Mouse (Mus musculus) erythroid progenitor cell, adult 5-6 weeks (primary cell): ENCODE results near the gene Plekha5. TPM values are rescaled to one million over a fixed set of nuclear protein-coding genes. Genes with fewer than 3 reads are reported as not detected.
"Not testable (repeated sequence)": the region's sequence is repeated elsewhere in the genome, so short reads cannot be mapped to it uniquely, and the experiment has no call there.

Experiments
- ATAC-seq: replicated peaks from 2 replicates; pipeline ENCODE4 v1.8.0; 2016; ENCODE audit warnings: moderate number of reproducible peaks, mild to moderate bottlenecking, moderate TSS enrichment, inconsistent platforms; ENCODE audit not compliant: poor library complexity, low FRiP score, severe bottlenecking
- total RNA-seq, 2 experiments: library from RNA; stranded (forward) in 1 of 2; stranded (reverse) in 1 of 2; fragments of 150-400 nt in 1 of 2; fragments of 186-747, 209-891 nt in 1 of 2; gene quantifications; 2 replicates each; pipeline versions ENCODE4 v1.2.3 to v1.2.4; 2015 to 2017; ENCODE audit warnings: low replicate concordance in 2 of 2

Gene Plekha5
- total RNA-seq, 2 experiments from 2014 or later = 1.7 TPM; not detected in 1

DNA sequence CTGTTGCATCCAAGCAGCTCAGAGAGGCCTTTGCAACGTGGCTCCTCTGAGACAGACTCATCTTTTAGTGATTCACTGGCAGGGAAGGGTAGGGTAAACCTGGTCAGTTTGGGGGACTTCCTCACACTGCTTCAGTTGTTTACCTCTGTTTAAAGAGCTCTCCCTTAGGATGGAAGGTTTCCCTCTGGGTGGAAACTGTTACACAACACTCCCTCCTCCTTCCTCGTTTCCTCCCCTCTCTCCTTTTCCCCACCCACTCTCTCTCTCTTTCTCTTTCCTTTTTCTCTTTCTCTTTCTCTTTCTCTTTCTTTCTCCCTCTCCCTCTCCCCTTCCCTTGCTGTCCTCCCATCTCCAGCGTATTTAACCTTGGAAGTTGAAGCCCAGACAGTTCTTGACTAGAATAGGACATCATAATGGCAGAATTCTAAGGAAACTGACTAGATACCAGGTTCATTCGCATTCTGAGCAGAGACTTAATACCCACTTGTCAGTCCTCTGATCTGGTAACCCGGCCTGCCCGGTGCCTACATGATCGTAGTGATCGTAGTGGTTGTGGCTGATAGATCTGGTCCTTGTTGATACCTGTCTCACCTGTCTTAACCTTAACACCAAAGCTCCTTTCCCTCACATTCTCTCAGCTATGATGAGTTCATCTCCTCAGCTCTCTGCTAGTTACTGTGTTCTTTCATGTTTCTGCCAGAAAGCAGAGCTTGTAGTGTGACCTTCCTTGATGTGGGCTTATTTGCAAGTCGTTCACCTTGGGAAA lies 137.5 kb downstream of the Plekha5 start:
- no peak for ATAC-seq

- no peak for ATAC-seq
These were observed 138.2 kb downstream of the Plekha5 start for GRCm38 (mm10) chr6:140561917-140562590.

GRCm38 (mm10) chr6:140567199-140567598 lies 143.3 kb downstream of the Plekha5 start:
- ATAC-seq = no peak

GRCm38 (mm10) chr6:140567897-140568296 lies 144.0 kb downstream of the Plekha5 start:
- ATAC-seq = no peak

- no peak for ATAC-seq
These were observed 146.3 kb downstream of the Plekha5 start for GRCm38 (mm10) chr6:140570152-140570551.

DNA sequence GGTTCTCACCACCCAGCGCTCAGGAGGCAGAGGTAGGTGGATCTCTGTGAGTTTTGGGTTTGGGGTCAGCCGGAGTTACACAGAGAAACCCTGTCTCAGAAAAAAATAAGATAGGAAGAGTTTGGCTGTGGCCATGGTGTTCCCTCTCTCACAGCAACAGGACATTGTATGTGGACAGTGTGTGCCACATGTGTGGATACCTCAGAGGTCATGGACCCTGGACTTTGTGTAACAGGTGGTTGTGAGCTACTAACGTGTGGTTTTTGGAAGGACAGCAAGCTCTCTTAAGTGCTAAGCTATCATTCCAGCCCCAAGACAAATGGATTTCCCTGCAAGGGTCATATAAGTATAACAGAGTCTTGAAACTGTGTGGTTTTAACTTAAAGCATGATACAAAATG lies 151.1 kb downstream of the Plekha5 start:
- ATAC-seq = no peak

GRCm38 (mm10) chr6:140576133-140576532 lies 152.3 kb downstream of the Plekha5 start:
- no peak for ATAC-seq

- no peak for ATAC-seq
These were observed 153.3 kb downstream of the Plekha5 start for GRCm38 (mm10) chr6:140576961-140577821.

GRCm38 (mm10) chr6:140577822-140578170 lies 153.9 kb downstream of the Plekha5 start:
- no peak for ATAC-seq

GRCm38 (mm10) chr6:140578985-140579384 lies 155.1 kb downstream of the Plekha5 start:
- not testable (repeated sequence) for ATAC-seq

GRCm38 (mm10) chr6:140580170-140580569 lies 156.3 kb downstream of the Plekha5 start:
- no peak for ATAC-seq

- ATAC-seq = no peak
These were observed 162.9 kb downstream of the Plekha5 start for GRCm38 (mm10) chr6:140586714-140587259.

DNA sequence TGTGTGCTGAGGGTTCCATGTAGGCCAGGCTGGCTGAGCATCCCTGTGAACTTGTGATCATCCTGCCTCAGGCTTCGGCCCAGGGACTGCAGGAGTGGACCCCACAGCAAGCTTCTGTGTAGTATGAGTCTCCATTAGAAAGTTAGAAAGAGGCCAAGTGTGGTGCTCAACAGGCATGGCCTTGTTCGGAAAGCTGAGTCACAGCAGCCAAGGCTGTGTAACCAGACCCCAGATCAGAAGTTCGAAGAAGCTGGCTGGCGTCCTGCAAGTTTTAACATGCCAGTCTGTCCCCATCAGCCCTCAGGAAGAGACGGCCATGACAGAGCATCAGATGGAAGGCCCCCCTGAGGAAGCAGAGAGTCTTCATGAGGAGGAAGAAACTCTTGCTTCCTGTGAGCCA lies 167.5 kb downstream of the Plekha5 start:
- no peak for ATAC-seq

- no peak for ATAC-seq
These were observed 168.9 kb downstream of the Plekha5 start for GRCm38 (mm10) chr6:140592713-140593112.

- ATAC-seq = no peak
These were observed 169.7 kb downstream of the Plekha5 start for GRCm38 (mm10) chr6:140593420-140594170.

GRCm38 (mm10) chr6:140595551-140595950 lies 171.7 kb downstream of the Plekha5 start:
- ATAC-seq = not testable (repeated sequence)

DNA sequence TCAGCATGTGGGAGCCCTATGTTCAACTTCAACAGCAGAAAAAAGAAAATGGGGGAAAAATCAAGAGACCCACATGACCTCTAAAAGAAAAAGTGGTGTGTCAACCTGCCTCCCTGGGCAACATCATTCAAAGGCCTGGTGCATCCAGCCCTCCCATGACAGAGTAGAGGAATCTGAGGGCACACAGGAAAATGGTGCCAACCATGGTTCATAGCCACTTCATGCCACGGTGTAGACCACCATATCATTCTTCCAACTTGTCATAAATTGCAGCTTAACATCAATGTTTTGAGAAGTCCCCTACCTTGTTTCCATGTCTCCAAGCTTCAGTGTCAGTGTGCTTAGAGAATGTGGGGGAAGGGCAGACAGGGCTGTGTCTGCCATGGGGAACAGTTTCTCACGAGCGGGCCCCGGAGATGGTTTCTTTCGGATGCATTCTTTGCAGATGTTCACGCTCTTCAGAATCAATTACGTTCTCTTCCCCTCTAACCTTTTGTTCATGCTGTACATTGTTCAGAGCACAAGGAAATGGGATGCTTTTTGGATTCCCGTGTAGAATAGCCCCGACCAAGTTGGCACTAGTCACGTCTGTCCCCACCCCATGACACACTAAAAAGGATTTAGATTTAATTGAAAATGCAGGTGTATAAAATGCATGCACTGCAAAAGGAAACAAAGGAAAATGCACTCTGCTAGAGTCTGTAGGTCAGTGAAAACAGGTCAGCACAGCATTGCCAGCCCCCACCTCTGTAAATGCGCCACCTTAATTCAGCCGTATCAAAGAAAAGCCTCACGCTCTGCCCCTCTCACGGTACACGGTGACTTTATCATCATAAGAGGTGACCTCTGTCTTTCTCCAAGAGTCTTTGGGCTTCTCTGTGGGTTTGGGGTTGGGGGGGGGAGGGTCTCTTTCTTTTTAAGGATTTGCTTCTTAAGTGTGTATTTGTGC lies 173.8 kb downstream of the Plekha5 start:
- ATAC-seq = no peak

GRCm38 (mm10) chr6:140598516-140598915 lies 174.7 kb downstream of the Plekha5 start:
- no peak for ATAC-seq
